Mouse (Mus musculus) MEL (cell line): Measurements from ENCODE around the gene Kif20b. TPM values are rescaled to one million over a fixed set of nuclear protein-coding genes. Genes with fewer than 3 reads are reported as not detected.

Experiments
- DNase-seq: peaks from one replicate; pipeline ENCODE4 v3.0.0; 2011; ENCODE audit warnings: low read depth, low spot score
- H3K27ac ChIP-seq: 2 replicates; pipeline ENCODE4 v1.5.1; 2012; ENCODE audit warnings: low read depth, mild to moderate bottlenecking, control low read depth, low read length, moderate library complexity; ENCODE audit not compliant: control insufficient read depth
- H3K27me3 ChIP-seq, 2 experiments: fragments of 150-350 bp in 1 of 2; sonication (generic) in 1 of 2; 2 replicates each; pipeline ENCODE4 v1.6.1; 2012; ENCODE audit warnings: low read length in 2 of 2, mild to moderate bottlenecking in 2 of 2, improper control_type of control experiment in 1 of 2, moderate library complexity in 1 of 2; ENCODE audit not compliant: insufficient read depth in 2 of 2, control insufficient read depth in 1 of 2
- H3K36me3 ChIP-seq, 2 experiments: 2 replicates each; pipeline ENCODE4 v1.6.1; 2012 to 2014; ENCODE audit warnings: low read length in 2 of 2, improper control_type of control experiment in 1 of 2, inconsistent platforms in 1 of 2, mild to moderate bottlenecking in 1 of 2; ENCODE audit not compliant: insufficient read depth in 2 of 2, control insufficient read depth in 1 of 2
- H3K4me1 ChIP-seq, 2 experiments: fragments of 150-350 bp in 1 of 2; sonication (generic) in 1 of 2; 2 replicates each; pipeline ENCODE4 v1.6.1; 2012; ENCODE audit warnings: low read length in 2 of 2, improper control_type of control experiment in 1 of 2, mild to moderate bottlenecking in 1 of 2; ENCODE audit not compliant: insufficient read depth in 2 of 2, control insufficient read depth in 1 of 2
- H3K4me3 ChIP-seq, 2 experiments: fragments of 150-350 bp in 1 of 2; sonication (generic) in 1 of 2; 2 replicates each; pipeline ENCODE4 v1.5.1; 2012; ENCODE audit warnings: low read depth in 2 of 2, low read length in 2 of 2, mild to moderate bottlenecking in 2 of 2, moderate library complexity in 2 of 2, control low read depth in 1 of 2, improper control_type of control experiment in 1 of 2; ENCODE audit not compliant: control insufficient read depth in 1 of 2, insufficient read depth in 1 of 2
- H3K79me2 ChIP-seq: 2 replicates; pipeline ENCODE4 v1.6.1; 2012; ENCODE audit warnings: mild to moderate bottlenecking, low read length, moderate library complexity; ENCODE audit not compliant: control insufficient read depth, poor library complexity, insufficient read depth
- H3K9ac ChIP-seq: 2 replicates; pipeline ENCODE4 v1.6.1; 2012; ENCODE audit warnings: low read depth, mild to moderate bottlenecking, control low read depth, low read length, moderate library complexity; ENCODE audit not compliant: control insufficient read depth, poor library complexity, severe bottlenecking
- H3K9me3 ChIP-seq: fragments of 150-350 bp; sonication (generic); replicated peaks from 2 replicates; pipeline ENCODE4 v1.6.1; 2012; ENCODE audit warnings: mild to moderate bottlenecking, low read length, improper control_type of control experiment, moderate library complexity; ENCODE audit not compliant: insufficient read depth
- BHLHE40 ChIP-seq: IDR thresholded peaks from 2 replicates; pipeline ENCODE4 v1.6.1; 2012; ENCODE audit warnings: low read depth, mild to moderate bottlenecking, inconsistent platforms, low read length, improper control_type of control experiment, borderline replicate concordance
- CHD1 ChIP-seq: IDR thresholded peaks from 2 replicates; pipeline ENCODE4 v1.6.1; 2012; ENCODE audit warnings: low read depth, mild to moderate bottlenecking, inconsistent platforms, low read length, improper control_type of control experiment
- CTCF ChIP-seq, 3 experiments: IDR thresholded peaks in 2 of 3; conservative IDR thresholded peaks in 1 of 3; 2 replicates each; pipeline ENCODE4 v1.5.1; 2011 to 2012; ENCODE audit warnings: low read length in 3 of 3, low read depth in 2 of 3, mild to moderate bottlenecking in 2 of 3, improper control_type of control experiment in 1 of 3, inconsistent platforms in 1 of 3, mixed read lengths in 1 of 3, moderate library complexity in 1 of 3; ENCODE audit not compliant: control insufficient read depth in 1 of 3, insufficient read depth in 1 of 3, poor library complexity in 1 of 3, severe bottlenecking in 1 of 3
- E2F4 ChIP-seq: IDR thresholded peaks from 2 replicates; pipeline ENCODE4 v1.6.1; 2011; ENCODE audit warnings: low read depth, low read length, improper control_type of control experiment, borderline replicate concordance
- ELF1 ChIP-seq: IDR thresholded peaks from 2 replicates; pipeline ENCODE4 v1.6.1; 2014; ENCODE audit warnings: low read depth, mild to moderate bottlenecking, inconsistent platforms, low read length, improper control_type of control experiment, moderate library complexity
- ETS1 ChIP-seq: IDR thresholded peaks from 2 replicates; pipeline ENCODE4 v1.6.1; 2012; ENCODE audit warnings: low read depth, mild to moderate bottlenecking, inconsistent platforms, low read length, improper control_type of control experiment, moderate library complexity
- GABPA ChIP-seq: IDR thresholded peaks from 2 replicates; pipeline ENCODE4 v1.6.1; 2012; ENCODE audit warnings: low read depth, mild to moderate bottlenecking, inconsistent platforms, low read length, improper control_type of control experiment, moderate library complexity
- GATA1 ChIP-seq: IDR thresholded peaks from 2 replicates; pipeline ENCODE4 v1.6.1; 2011; ENCODE audit warnings: low read depth, low read length, improper control_type of control experiment
- HCFC1 ChIP-seq: IDR thresholded peaks from 2 replicates; pipeline ENCODE4 v1.6.1; 2012; ENCODE audit warnings: low read depth, mild to moderate bottlenecking, inconsistent platforms, low read length, improper control_type of control experiment, moderate library complexity
- JUND ChIP-seq: IDR thresholded peaks from 2 replicates; pipeline ENCODE4 v1.6.1; 2011; ENCODE audit warnings: low read depth, mild to moderate bottlenecking, improper control_type of control experiment, low read length
- KAT2A ChIP-seq: conservative IDR thresholded peaks from 2 replicates; pipeline ENCODE4 v1.6.1; 2012; ENCODE audit warnings: low read depth, low read length, improper control_type of control experiment, inconsistent platforms
- MAFK ChIP-seq: IDR thresholded peaks from 2 replicates; pipeline ENCODE4 v1.6.1; 2011; ENCODE audit warnings: low read depth, mild to moderate bottlenecking, low read length, improper control_type of control experiment, borderline replicate concordance
- MAZ ChIP-seq: IDR thresholded peaks from 2 replicates; pipeline ENCODE4 v1.6.1; 2012; ENCODE audit warnings: low read depth, mild to moderate bottlenecking, inconsistent platforms, low read length, improper control_type of control experiment
- MYC ChIP-seq: IDR thresholded peaks from 2 replicates; pipeline ENCODE4 v1.6.1; 2011; ENCODE audit warnings: low read depth, mild to moderate bottlenecking, low read length, improper control_type of control experiment, moderate library complexity
- NELFE ChIP-seq: IDR thresholded peaks from 2 replicates; pipeline ENCODE4 v1.6.1; 2011; ENCODE audit warnings: low read depth, low read length, improper control_type of control experiment
- NRF1 ChIP-seq: IDR thresholded peaks from 2 replicates; pipeline ENCODE4 v1.6.1; 2014; ENCODE audit warnings: low read depth, mild to moderate bottlenecking, inconsistent platforms, low read length, improper control_type of control experiment, moderate library complexity; ENCODE audit not compliant: poor library complexity, insufficient read depth, severe bottlenecking
- TAL1 ChIP-seq: IDR thresholded peaks from 2 replicates; pipeline ENCODE4 v1.6.1; 2012; ENCODE audit warnings: mild to moderate bottlenecking, inconsistent platforms, low read length, moderate library complexity, mixed read lengths
- TBP ChIP-seq: IDR thresholded peaks from 2 replicates; pipeline ENCODE4 v1.8.0; 2011; ENCODE audit warnings: low read depth, low read length, improper control_type of control experiment
- USF1 ChIP-seq: IDR thresholded peaks from 2 replicates; pipeline ENCODE4 v1.6.1; 2014; ENCODE audit warnings: low read depth, mild to moderate bottlenecking, inconsistent platforms, low read length, improper control_type of control experiment, moderate library complexity
- USF2 ChIP-seq, 2 experiments: IDR thresholded peaks; 2 replicates each; pipeline ENCODE4 v1.6.1; 2011 to 2012; ENCODE audit warnings: improper control_type of control experiment in 2 of 2, low read length in 2 of 2, borderline replicate concordance in 1 of 2, inconsistent platforms in 1 of 2, low read depth in 1 of 2, mild to moderate bottlenecking in 1 of 2; ENCODE audit not compliant: insufficient read depth in 1 of 2
- ZC3H11A ChIP-seq: IDR thresholded peaks from 2 replicates; pipeline ENCODE4 v1.6.1; 2012; ENCODE audit warnings: low read depth, mild to moderate bottlenecking, inconsistent platforms, low read length, improper control_type of control experiment
- ZMIZ1 ChIP-seq: IDR thresholded peaks from 2 replicates; pipeline ENCODE4 v1.6.1; 2012; ENCODE audit warnings: low read depth, mild to moderate bottlenecking, inconsistent platforms, low read length, improper control_type of control experiment, moderate library complexity
- polyA plus RNA-seq, 2 experiments: library from polyadenylated mRNA; stranded (reverse) in 1 of 2; unstranded in 1 of 2; fragments of >175 nt in 1 of 2; fragments of >200 nt in 1 of 2; gene quantifications; 2 replicates each; pipeline versions ENCODE4 v1.2.1 to v1.2.4; 2012; ENCODE audit warnings: low replicate concordance in 2 of 2, low read depth in 1 of 2; ENCODE audit not compliant: insufficient read length in 2 of 2, insufficient read depth in 1 of 2, missing spikeins in 1 of 2
- total RNA-seq: library from RNA; depleted of rRNA; stranded (reverse); fragments of 300-350 nt; gene quantifications from 2 replicates; pipeline ENCODE4 v1.2.3, GENCODE M21; 2012

The Kif20b gene
- total and polyA plus RNA-seq, 3 experiments: 40.0 to 55.5 (median 41.6) TPM

DNA sequence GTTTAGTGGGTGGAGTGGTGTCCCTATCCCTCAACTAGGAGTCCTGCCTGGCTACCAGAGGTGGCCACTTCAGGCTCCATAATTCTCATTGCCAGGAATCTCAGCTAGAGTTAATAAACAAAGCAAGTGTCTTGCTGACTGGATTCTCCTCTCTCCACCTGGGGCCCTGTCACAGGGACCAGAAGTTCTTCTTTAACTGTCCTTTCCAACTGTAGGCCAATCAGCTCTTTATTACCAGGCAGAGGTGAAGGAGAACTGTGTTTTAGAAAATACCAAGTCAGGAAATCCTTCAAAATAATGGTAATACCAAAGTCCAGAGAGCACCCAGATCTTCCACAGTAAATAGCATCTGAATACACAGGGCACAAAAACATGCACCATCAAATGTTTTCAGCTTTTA, 9.8 kb upstream of the Kif20b start:
- no peak overlapping the region for H3K9ac ChIP-seq
- TF ChIP-seq GATA1: no peak
- TF ChIP-seq TAL1: no peak
- no peak for TF ChIP-seq MAFK
- no peak for TF ChIP-seq JUND
- TF ChIP-seq USF2 (IDR thresholded peaks at IDR 0.05; ENCODE audit: borderline replicate concordance in 1 of 2, insufficient read depth in 1 of 2, low read depth in 1 of 2, low read length in 2 of 2): no peak
- TF ChIP-seq KAT2A: no peak
- TF ChIP-seq MAZ: no peak
- no peak for TF ChIP-seq CTCF (IDR thresholded peaks at IDR 0.05 in 2 of 3, conservative IDR thresholded peaks at IDR 0.05 in 1 of 3; ENCODE audit: control insufficient read depth in 1 of 3, insufficient read depth in 1 of 3, low read depth in 2 of 3, low read length in 3 of 3, poor library complexity in 1 of 3, severe bottlenecking in 1 of 3)
- TF ChIP-seq GABPA: no peak
- TF ChIP-seq ETS1: no peak
- TF ChIP-seq E2F4: no peak
- no peak for TF ChIP-seq HCFC1
- no peak for TF ChIP-seq USF1
- no peak for TF ChIP-seq CHD1
- no peak for TF ChIP-seq ZC3H11A
- no peak for TF ChIP-seq ELF1
- TF ChIP-seq ZMIZ1: no peak
- TF ChIP-seq TBP: no peak
- TF ChIP-seq BHLHE40: no peak
- no peak for TF ChIP-seq MYC
- no peaks in the 10 kb centered on the region for H3K9me3 ChIP-seq
- no peak overlapping the region for H3K27ac ChIP-seq
- H3K27me3 ChIP-seq: no peaks in the 10 kb centered on the region
- H3K4me1 ChIP-seq: peaks cover 3 to 6% of the 10 kb centered on the region in 2 experiments
- H3K79me2 ChIP-seq: no peaks in the 10 kb centered on the region
- peaks cover 0 to 5% of the 10 kb centered on the region in 2 experiments; a peak in 2 of 4 replicates for H3K36me3 ChIP-seq
- no peak for DNase-seq
- no peak overlapping the region for H3K4me3 ChIP-seq

DNA sequence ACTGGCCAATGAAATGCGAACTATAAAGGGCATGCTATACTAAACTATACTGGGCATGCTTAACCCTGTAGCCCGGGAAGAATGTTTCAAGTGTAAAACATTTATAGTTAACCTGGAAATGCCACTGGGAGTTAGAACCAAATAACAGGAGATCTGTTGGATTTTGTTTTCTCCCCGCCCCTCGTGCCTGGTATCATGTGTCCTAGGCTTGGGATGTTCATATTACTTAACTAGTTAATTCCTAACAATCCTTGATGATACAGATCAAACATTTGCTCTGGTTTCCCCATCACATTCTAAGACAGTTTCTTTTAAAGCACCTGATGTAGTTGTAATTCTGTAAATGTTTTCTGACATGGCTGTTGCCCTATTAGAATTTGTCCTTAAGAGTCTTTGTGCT, 2.1 kb upstream of the Kif20b start:
- Histone ChIP-seq H3K9me3 (no peaks in the 10 kb centered on the region), H3K36me3 (peaks cover 5 to 13% of the 10 kb centered on the region in 2 experiments), H3K9ac (no peak overlapping the region), H3K79me2 (peaks cover 26% of the 10 kb centered on the region), H3K27me3 (no peaks in the 10 kb centered on the region)
- DNase-seq: no peak
- TF ChIP-seq NRF1: no peak
- TF ChIP-seq NELFE: no peak
- TF ChIP-seq, all 39 proteins: peak for 0
- H3K4me3 ChIP-seq: no peak overlapping the region
- no peak overlapping the region for H3K27ac ChIP-seq
- H3K4me1 ChIP-seq: peaks cover 3 to 6% of the 10 kb centered on the region in 2 experiments; a peak in 3 of 4 replicates
